Mouse (Mus musculus): ENCODE measurements around the gene Epha1.

DNA sequence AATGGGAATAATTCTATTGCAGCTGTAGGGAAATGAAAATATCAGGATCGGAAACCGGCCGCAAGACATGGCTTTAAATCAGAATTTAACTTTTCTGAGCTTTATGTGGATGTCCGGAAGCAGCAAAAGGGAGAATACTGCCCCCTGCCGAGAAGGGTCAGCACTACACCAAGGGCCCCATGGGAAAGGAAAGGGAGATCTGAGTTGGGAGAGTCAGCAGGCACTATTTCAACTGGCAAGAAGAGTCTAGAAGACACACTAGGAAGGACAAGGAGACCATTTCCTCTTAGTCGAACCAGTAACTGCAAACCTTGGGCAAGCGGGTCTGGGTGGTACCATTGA lies 47.8 kb downstream of the Epha1 start:
- no peak for TF ChIP-seq TAL1 (IDR thresholded peaks at IDR 0.05; ENCODE audit: low read length)
- no peak for TF ChIP-seq GATA1 (IDR thresholded peaks at IDR 0.05; ENCODE audit: low read length)
